8 mouse cellular contexts compared by ENCODE assay signal in the genomic region with DNA sequence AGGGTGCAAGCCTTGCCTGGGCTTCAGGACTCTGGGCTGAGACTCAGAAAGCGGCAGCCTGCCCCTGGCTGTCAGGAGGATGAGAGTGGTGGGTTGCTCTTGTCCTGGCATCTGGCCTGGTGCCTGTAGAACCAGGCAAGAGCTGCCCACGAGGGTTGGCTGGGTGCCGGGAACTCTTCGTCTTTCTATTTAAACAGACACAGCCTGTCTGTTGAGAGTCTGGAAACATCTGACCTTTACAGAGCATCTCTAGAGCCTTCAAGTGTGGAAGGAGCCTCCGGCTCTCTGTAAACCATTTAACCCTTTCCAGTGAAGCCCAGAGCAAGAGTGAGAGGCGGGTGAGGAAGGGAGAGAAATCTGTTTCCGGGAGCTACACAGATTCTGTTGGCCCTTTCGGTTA. TPM values are rescaled to one million over a fixed set of nuclear protein-coding genes. Genes with fewer than 3 reads are reported as not detected.
A peak's percentile ranks its signal among the peaks of the same experiment; 100 is the strongest.
DNase-seq lines count a peak whose midpoint lies in the region; ATAC-seq lines count a peak whose summit lies in the region.

No protein-coding gene starts in this region.

- peaks cover 15% of the 10 kb centered on the region for H3K4me1 ChIP-seq in lung, embryonic 16.5 days (replicated peaks; ENCODE audit: control insufficient read depth, insufficient read depth, low read length)
- peaks cover 27% of the 10 kb centered on the region for H3K4me1 ChIP-seq in heart, embryonic 16.5 days (ENCODE audit: control insufficient read depth, insufficient read depth, low read length)

- H3K4me3 ChIP-seq in lung, embryonic 16.5 days (ENCODE audit: low read length), result no peak overlapping the region
- H3K4me3 ChIP-seq in heart, embryonic 16.5 days (ENCODE audit: low read length), result no peak overlapping the region

- peak; percentile 14 to 28 for DNase-seq in cerebellum, adult 18-20 months
- no peak for DNase-seq in cerebellum, adult 11 months
- no peak for DNase-seq in lung, postnatal 25 days (ENCODE audit: low spot score)
- peak; percentile 77 to 78 for DNase-seq in layer of hippocampus, postnatal 10 days (ENCODE audit: low spot score in 2 of 2)
- DNase-seq in right cerebral cortex, postnatal 36 days (ENCODE audit: low spot score in 2 of 2), result peak; percentile 50 to 57
- no peak for DNase-seq in embryo, embryonic 9.5 days (ENCODE audit: extremely low spot score)

- no peaks in the 10 kb centered on the region for H3K9me3 ChIP-seq in lung, embryonic 16.5 days (ENCODE audit: control insufficient read depth, low read length)
- no peaks in the 10 kb centered on the region for H3K9me3 ChIP-seq in heart, embryonic 16.5 days (replicated peaks; ENCODE audit: control insufficient read depth, low read length)

- peak; percentile 77 for ATAC-seq in lung, embryonic 16.5 days (ENCODE audit: low read depth)
- peak; percentile 85 for ATAC-seq in heart, embryonic 16.5 days (replicated peaks; ENCODE audit: extremely low read depth, insufficient read depth, low FRiP score)

- no peak overlapping the region; the same call in 1 of the 2 replicates for H3K4me2 ChIP-seq in lung, embryonic 16.5 days (ENCODE audit: low read depth, low read length)
- peak overlapping the region; percentile 45; the same call in 1 of the 2 replicates for H3K4me2 ChIP-seq in heart, embryonic 16.5 days (ENCODE audit: low read depth, low read length)

- no peaks in the 10 kb centered on the region for H3K27me3 ChIP-seq in lung, embryonic 16.5 days (ENCODE audit: control insufficient read depth, insufficient read depth, low read depth, low read length)
- no peaks in the 10 kb centered on the region for H3K27me3 ChIP-seq in heart, embryonic 16.5 days (ENCODE audit: control insufficient read depth, insufficient read depth, low read length)

- no peaks in the 10 kb centered on the region for H3K36me3 ChIP-seq in lung, embryonic 16.5 days (ENCODE audit: control insufficient read depth, insufficient read depth, low read length)
- H3K36me3 ChIP-seq in heart, embryonic 16.5 days (ENCODE audit: control insufficient read depth, insufficient read depth), result no peaks in the 10 kb centered on the region

- H3K27ac ChIP-seq in lung, embryonic 16.5 days (ENCODE audit: low read length), result peak overlapping the region; percentile 7; the same call in 1 of the 2 replicates
- H3K27ac ChIP-seq in heart, embryonic 16.5 days (ENCODE audit: low read length), result peak overlapping the region; percentile 86

- 16% methylated on average over 8 of the region's 8 CpGs for WGBS in lung, embryonic 16.5 days
- 26% methylated on average over 8 of the region's 8 CpGs for WGBS in heart, embryonic 16.5 days

- no peak overlapping the region for H3K9ac ChIP-seq in lung, embryonic 16.5 days (ENCODE audit: low read length)
- H3K9ac ChIP-seq in heart, embryonic 16.5 days (ENCODE audit: low read length), result peak overlapping the region; percentile 31

RNA-seq across cellular contexts. Expression of a gene that starts 15.3 kb away (rescaled TPM):
- 15.8 and 16.3 TPM in 2 replicates for polyA plus RNA-seq in lung, embryonic 16.5 days (2015; fragmentation: Nextera tagmentation; extraction: Ambion mirVana)
- 12.1 and 14.4 TPM in 2 replicates for polyA plus RNA-seq in heart, embryonic 16.5 days (2015; fragmentation: Nextera tagmentation; extraction: Ambion mirVana)
- 10 to 100 TPM; 30.4 to 30.7 TPM for total RNA-seq in layer of hippocampus, postnatal 10 days (2021)

RNA-seq across cellular contexts. Expression of a gene that starts 56.2 kb away (rescaled TPM):
- polyA plus RNA-seq in lung, embryonic 16.5 days (2015; fragmentation: Nextera tagmentation; extraction: Ambion mirVana), result 671 and 680 TPM in 2 replicates
- polyA plus RNA-seq in heart, embryonic 16.5 days (2015; fragmentation: Nextera tagmentation; extraction: Ambion mirVana), result 2,779 and 2,782 TPM in 2 replicates
- 10 to 100 TPM; 60.9 to 67.7 TPM for total RNA-seq in layer of hippocampus, postnatal 10 days (2021)

Comparison
In these comparisons a context has a peak if more than half of its experiments do, and no peak if none do; other contexts are left out.
1. DNase-seq: peak in cerebellum, adult 18-20 months (2 of 2), layer of hippocampus, postnatal 10 days (2 of 2) and right cerebral cortex, postnatal 36 days (2 of 2); none in cerebellum, adult 11 months (single experiment), lung, postnatal 25 days (single experiment) and embryo, embryonic 9.5 days (single experiment).